Mouse (Mus musculus): ENCODE measurements around the gene Taldo1. TPM values are rescaled to one million over a fixed set of nuclear protein-coding genes. Genes with fewer than 3 reads are reported as not detected.

The Taldo1 gene
- polyA plus RNA-seq, 1 experiment from 2014 or later = 415 TPM

DNA sequence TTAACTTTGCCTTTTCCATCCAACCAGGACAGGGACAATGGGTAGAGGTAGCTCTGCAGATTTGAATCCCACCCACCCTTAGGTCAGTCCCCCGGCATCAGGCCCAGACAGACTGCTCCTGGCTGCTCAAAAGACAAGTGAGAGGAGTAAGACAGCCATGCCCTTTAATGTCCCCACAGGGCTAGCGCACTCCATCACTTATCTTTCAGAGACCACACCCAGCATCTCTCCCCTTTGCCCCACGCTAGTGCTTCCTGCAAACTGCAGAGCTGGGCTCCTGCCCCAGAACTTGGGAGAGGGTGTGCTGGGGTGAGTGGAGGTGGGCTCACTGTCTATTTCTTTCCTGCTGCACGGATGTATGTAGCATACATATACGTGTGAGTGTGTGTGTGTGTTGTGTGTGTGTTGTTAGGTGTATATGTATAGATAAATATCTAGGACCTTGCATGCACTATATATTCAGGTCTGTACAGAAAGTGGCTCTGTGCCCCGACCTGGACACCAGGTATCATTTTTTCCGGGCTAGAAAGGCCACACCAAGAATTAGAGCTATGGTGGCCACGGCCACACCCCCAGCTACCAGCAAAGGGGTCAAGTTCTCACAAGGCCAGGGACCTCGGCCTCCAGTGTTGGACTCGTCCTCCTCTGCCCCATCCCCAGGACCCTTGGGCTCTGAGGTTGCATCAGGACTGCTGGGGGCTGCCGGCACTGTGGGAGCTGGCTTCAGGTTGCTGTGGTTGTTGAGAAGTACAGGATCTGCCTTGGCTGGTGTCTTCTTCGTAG is 35.1 kb downstream of the Taldo1 start:
- Histone ChIP-seq H3K9me3 (replicated peaks) (no peaks in the 10 kb centered on the region), H3K4me2 (no peak overlapping the region), H3K27me3 (peaks cover 18% of the 10 kb centered on the region), H3K4me1 (replicated peaks) (peaks cover 30% of the 10 kb centered on the region), H3K27ac (replicated peaks) (no peak overlapping the region), H3K4me3 (replicated peaks) (no peak overlapping the region), H3K36me3 (replicated peaks) (peaks cover 13% of the 10 kb centered on the region), H3K9ac (no peak overlapping the region)
- 53% methylated on average over 12 of the region's 12 CpGs for WGBS (ENCODE audit: insufficient replicate concordance)
- ATAC-seq (ENCODE audit: insufficient read depth) = no peak

DNA sequence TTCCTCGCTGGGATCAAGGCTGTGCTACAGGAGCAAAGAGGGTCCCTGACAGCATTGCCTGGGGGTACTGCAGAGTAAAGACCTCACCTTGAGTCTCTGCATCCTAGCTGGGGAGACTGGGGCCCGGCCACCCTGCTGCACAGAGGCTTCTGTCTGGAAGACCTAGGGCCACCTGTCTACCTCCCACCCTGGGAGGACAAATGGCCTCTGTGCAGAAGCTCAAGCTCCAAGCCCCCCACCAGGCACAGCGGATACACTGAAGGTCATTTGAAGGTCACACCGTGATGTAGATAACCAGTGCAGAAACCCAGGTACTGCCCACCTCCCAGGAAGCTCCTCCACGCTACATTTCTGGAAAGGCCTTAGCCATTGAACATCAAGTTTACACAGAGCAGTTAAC is 36.7 kb downstream of the Taldo1 start:
- no peak overlapping the region for H3K9ac ChIP-seq
- H3K27ac ChIP-seq (replicated peaks) = no peak overlapping the region
- 49% methylated on average over 5 of the region's 5 CpGs for WGBS (ENCODE audit: insufficient replicate concordance)
- no peaks in the 10 kb centered on the region for H3K9me3 ChIP-seq (replicated peaks)
- H3K27me3 ChIP-seq = peaks cover 18% of the 10 kb centered on the region
- no peak overlapping the region for H3K4me3 ChIP-seq (replicated peaks)
- H3K36me3 ChIP-seq (replicated peaks) = peaks cover 27% of the 10 kb centered on the region
- H3K4me2 ChIP-seq = no peak overlapping the region
- ATAC-seq (ENCODE audit: insufficient read depth) = no peak
- H3K4me1 ChIP-seq (replicated peaks) = peaks cover 44% of the 10 kb centered on the region

DNA sequence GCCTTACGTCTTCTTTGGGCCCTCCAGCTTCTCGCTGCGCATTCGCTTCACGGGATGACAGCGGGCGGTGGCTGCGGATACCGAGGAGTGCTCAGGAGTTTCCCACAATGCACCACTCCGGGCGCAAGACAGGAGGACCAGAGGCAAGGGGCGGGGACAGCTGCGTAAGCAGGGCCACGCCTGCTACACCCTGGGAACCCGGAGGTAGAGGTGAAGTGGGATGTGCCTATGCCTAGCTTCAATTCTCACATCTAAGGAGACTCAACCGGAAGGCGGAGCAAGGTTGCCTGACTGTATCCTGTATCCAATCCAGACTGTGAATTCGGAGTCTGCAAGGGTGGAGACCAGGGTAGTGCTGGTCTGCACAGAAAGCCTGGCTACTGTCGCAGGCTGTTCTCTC is 37.3 kb downstream of the Taldo1 start, which contains the start of gene Cend1:
TSS of gene Cend1 (minus strand) at position 182 of the 400 bp plus-strand sequence.
- no peak; the same call in 1 of the 2 replicates for ATAC-seq (ENCODE audit: insufficient read depth)
- no peak within 1 kb of the TSS for H3K4me3 ChIP-seq (replicated peaks)
- peaks cover 31% of the 10 kb centered on the region for H3K36me3 ChIP-seq (replicated peaks)
- H3K27ac ChIP-seq (replicated peaks) = no peak within 1 kb of the TSS
- H3K9ac ChIP-seq = no peak within 1 kb of the TSS
- 22% methylated on average over 19 of the region's 19 CpGs for WGBS (ENCODE audit: insufficient replicate concordance)
- no peak within 1 kb of the TSS for H3K4me2 ChIP-seq
- H3K4me1 ChIP-seq (replicated peaks) = peaks cover 50% of the 10 kb centered on the region
- peaks cover 18% of the 10 kb centered on the region for H3K27me3 ChIP-seq
- H3K9me3 ChIP-seq (replicated peaks) = no peaks in the 10 kb centered on the region

DNA sequence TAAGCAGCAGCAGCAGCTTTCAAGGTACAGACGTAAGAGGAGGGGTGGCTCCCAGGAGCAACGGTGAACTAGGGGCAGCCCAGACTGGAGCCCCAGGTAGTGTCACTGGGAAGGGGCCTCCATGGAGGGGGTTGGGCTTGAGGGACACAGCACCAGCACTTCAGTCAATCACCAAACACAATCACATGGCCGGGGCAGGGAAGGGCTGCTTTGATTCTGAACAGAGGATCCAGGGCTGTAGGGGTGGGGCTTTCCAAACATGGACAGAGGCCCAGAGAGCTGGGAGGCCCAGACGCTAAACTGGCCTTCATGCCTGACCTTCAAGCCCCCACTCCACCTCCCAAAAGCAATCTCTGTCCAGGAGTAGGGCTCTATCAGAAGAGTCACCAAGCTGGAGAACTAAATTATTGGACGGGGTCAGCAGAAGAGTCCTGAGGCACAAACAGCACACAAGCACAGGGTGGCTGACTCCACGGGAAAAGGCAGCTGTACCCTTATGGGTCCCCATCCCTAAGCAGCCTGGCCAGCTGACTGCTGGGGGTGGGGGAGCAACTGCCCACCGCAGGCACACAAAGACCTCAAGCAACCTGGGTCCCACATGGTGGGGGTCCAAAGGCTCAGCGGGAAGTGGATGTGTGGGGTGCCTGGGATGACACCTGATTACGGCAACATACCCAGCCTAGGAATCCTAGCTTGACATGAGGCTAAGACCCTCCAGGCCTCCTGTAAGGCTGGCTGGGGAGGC is 38.0 kb downstream of the Taldo1 start:
- Histone ChIP-seq H3K27ac (replicated peaks) (no peak overlapping the region), H3K36me3 (replicated peaks) (peaks cover 31% of the 10 kb centered on the region), H3K4me1 (replicated peaks) (peaks cover 57% of the 10 kb centered on the region), H3K4me3 (replicated peaks) (no peak overlapping the region), H3K27me3 (peaks cover 18% of the 10 kb centered on the region), H3K9ac (no peak overlapping the region), H3K9me3 (replicated peaks) (no peaks in the 10 kb centered on the region), H3K4me2 (no peak overlapping the region)
- no peak for ATAC-seq (ENCODE audit: insufficient read depth)
- 63% methylated on average over 9 of the region's 9 CpGs for WGBS (ENCODE audit: insufficient replicate concordance)

DNA sequence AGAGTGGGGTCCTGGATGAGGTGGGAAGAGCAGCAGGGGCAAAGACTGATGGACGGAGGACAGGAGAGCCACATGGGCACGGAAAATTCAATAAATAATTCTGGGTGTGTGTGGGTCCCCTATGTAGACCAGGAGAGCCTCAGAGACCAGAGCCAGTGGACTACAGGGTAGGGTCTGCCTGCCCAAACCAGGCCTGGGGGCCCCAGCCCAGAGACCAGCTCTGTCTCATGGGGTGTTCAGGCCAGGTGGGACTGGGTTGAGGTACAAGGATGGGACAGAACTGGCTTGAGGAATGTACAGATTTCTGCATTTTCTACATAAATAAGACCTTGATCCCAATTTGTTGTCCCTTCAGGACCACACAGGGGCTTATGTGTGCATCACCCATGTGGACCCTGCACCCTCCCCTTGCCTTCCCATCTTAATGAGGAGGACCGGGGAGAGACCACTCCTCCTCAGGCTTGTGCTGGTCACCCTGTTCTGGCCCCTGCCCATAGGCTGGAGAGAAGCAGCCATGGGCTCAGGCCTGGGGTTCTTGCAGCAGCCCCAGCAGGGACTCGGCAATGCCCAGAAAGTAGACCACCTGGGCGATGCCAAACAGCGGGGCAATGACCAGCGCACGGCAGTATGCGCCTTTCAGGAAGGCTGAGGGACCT is 38.7 kb downstream of the Taldo1 start:
- H3K36me3 ChIP-seq (replicated peaks) = peaks cover 31% of the 10 kb centered on the region
- H3K27ac ChIP-seq (replicated peaks) = no peak overlapping the region
- no peak overlapping the region for H3K4me3 ChIP-seq (replicated peaks)
- WGBS (ENCODE audit: insufficient replicate concordance) = 85% methylated on average over 9 of the region's 9 CpGs
- no peak overlapping the region for H3K4me2 ChIP-seq
- no peaks in the 10 kb centered on the region for H3K9me3 ChIP-seq (replicated peaks)
- H3K27me3 ChIP-seq = peaks cover 13% of the 10 kb centered on the region
- no peak for ATAC-seq (ENCODE audit: insufficient read depth)
- H3K4me1 ChIP-seq (replicated peaks) = peaks cover 64% of the 10 kb centered on the region
- H3K9ac ChIP-seq = no peak overlapping the region

DNA sequence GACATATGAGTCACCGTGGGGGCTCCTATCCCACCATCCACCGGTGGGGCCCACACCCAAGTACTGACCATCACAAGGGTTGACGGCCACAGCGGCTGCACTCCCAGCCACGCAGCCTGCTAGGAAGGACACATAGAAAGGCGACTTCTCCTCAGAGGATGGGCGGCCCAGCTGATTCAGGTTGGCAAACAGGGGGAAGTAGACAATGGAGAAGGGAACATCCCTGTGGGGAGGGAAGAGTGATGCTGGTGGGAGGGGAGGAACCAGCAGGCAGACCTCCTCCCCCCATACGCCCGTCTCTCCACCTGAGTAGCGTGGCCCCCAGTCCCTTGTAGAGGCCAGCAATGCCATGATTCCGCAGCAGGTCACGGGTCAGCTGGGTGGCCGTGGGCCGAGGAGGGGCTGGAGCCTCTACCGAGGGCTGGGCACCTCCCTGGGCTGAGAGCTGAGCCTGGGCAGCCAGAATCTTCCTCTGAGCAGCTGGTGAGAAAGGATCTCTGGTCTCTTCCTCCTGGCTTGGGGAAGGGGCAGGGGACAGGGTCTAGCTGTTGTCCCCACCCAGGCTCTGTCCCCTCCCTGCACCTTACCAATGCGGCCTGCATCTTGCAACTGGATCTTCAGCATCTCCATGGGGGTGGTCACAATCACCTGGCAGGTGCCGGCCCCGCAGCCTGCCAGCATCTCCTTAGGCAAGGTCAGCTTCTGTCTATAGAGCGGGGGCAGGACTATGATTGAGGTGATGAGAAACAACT is 39.6 kb downstream of the Taldo1 start:
- Histone ChIP-seq H3K27me3 (peaks cover 5% of the 10 kb centered on the region; the same call in 1 of the 2 replicates), H3K4me2 (no peak overlapping the region), H3K4me1 (replicated peaks) (peaks cover 69% of the 10 kb centered on the region), H3K4me3 (replicated peaks) (no peak overlapping the region), H3K9ac (no peak overlapping the region), H3K9me3 (replicated peaks) (no peaks in the 10 kb centered on the region), H3K27ac (replicated peaks) (no peak overlapping the region), H3K36me3 (replicated peaks) (peaks cover 31% of the 10 kb centered on the region)
- WGBS (ENCODE audit: insufficient replicate concordance) = 83% methylated on average over 19 of the region's 19 CpGs
- no peak for ATAC-seq (ENCODE audit: insufficient read depth)

DNA sequence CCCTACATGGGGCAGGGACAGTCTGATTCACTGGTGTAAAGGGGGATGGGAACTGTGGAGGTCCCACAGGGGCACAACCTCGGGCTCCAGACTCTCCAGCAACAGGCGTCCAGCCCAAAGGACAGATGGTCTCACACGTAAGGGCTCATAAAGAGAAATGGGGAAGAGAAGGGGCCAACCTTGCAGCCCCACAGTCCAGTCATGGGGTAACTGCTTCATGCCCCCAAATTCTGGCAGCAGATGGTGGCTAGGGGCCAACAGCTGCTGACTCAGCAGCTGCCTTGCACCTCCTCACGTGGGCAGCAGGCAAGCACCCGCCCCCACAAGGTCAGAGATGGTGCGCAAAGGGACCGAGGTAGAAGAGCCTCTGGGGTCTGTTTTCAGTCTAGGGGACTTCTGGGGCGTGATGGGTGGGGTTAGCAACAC is 40.2 kb downstream of the Taldo1 start:
- H3K4me1 ChIP-seq (replicated peaks) = peaks cover 69% of the 10 kb centered on the region

DNA sequence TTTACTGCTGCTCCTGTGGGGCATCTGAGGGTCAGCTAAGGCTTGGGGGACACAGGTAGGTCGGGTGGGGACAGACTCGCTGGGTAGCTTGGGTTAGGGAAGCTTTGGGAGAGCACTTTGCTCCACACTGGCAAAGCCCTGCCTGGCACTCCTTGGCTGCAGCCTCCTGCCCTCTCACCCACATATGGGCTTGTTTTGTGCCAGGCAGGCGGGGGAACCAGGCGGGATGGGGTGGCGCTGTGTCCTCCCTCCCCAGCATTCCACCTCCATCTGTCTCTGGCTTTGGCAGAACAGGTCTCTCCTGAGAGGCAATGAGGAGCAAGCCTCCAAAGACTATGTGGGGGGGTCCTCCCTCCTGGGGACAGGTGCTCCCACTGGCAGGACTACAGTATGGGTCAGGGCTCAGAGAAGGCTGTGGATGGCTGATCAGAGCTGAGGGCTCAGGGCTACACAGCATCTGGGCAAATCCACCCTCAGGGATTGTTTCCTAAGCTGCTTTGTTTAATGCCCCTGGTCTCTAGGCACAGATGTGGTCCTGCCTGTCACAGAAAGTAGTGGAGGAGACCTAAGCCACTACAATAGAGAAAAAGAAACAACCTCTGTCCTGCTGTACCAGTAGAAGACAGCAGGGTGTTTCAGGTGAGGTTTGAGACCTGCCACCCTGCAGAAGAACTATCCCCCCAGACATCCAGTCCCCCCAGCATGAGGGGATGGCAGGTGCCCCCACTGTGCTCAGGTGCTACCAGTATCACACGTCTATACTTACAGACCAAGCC is 40.9 kb downstream of the Taldo1 start:
- no peaks in the 10 kb centered on the region for H3K9me3 ChIP-seq (replicated peaks)
- no peaks in the 10 kb centered on the region for H3K27me3 ChIP-seq
- H3K27ac ChIP-seq (replicated peaks) = no peak overlapping the region
- WGBS (ENCODE audit: insufficient replicate concordance) = 82% methylated on average over 6 of the region's 6 CpGs
- ATAC-seq (ENCODE audit: insufficient read depth) = no peak
- peaks cover 33% of the 10 kb centered on the region for H3K36me3 ChIP-seq (replicated peaks)
- peaks cover 72% of the 10 kb centered on the region for H3K4me1 ChIP-seq (replicated peaks)
- no peak overlapping the region for H3K4me2 ChIP-seq
- no peak overlapping the region for H3K9ac ChIP-seq
- no peak overlapping the region for H3K4me3 ChIP-seq (replicated peaks)

More for the DNA sequence above, 40.2 kb downstream of the Taldo1 start:
- H3K27ac ChIP-seq (replicated peaks) = no peak overlapping the region
- no peak overlapping the region for H3K4me2 ChIP-seq
- no peak overlapping the region for H3K4me3 ChIP-seq (replicated peaks)
- no peaks in the 10 kb centered on the region for H3K9me3 ChIP-seq (replicated peaks)
- ATAC-seq (ENCODE audit: insufficient read depth) = no peak
- H3K27me3 ChIP-seq = no peaks in the 10 kb centered on the region
- H3K9ac ChIP-seq = no peak overlapping the region
- 70% methylated on average over 8 of the region's 8 CpGs for WGBS (ENCODE audit: insufficient replicate concordance)
- peaks cover 31% of the 10 kb centered on the region for H3K36me3 ChIP-seq (replicated peaks)

DNA sequence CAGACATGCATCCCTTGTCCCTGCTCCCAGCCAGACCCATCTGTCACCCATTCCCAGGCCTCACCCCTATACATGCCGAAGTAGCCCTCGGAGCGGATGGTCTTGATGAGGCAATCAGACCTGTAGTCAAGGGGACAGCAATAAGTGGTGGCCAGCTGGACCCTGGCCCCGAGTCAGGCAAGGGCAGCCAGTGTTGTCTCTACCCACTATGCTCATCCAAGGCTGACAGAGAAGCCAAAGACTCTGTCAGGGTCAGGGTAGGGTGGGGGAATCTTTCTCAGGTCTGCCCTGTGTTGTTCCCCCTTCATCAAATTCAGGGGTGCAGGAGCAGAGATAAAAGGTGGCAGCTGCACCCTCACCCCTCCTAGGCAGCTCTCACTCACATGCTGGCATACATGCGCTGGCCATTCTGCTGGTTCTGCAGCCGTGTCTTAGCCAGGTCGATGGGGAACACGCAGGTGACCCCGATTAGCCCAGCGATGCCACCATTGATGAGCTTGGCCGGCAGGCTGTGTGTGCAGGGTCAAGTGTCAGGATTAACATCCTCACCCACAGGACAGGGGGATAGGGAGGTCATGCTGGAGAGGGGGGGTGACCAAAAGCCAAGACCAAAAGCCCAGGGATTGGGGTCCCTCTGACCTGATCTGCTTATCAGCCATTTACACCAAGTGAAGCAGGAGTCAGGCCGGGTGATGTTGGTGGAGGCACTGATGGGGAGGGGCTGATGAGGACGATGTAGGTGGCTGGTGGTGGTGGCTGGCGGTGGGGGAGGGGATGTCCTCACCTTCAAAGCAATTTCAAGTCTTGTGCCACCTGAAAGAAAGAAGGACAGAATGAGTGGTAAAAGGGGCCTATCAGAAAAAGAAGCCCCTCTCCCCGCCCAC is 41.8 kb downstream of the Taldo1 start:
- ATAC-seq (ENCODE audit: insufficient read depth) = no peak
- Histone ChIP-seq H3K4me3 (replicated peaks) (peak overlapping the region; percentile 50), H3K27me3 (no peaks in the 10 kb centered on the region), H3K9ac (no peak overlapping the region), H3K9me3 (replicated peaks) (no peaks in the 10 kb centered on the region), H3K4me2 (peak overlapping the region; percentile 97), H3K4me1 (replicated peaks) (peaks cover 78% of the 10 kb centered on the region), H3K27ac (replicated peaks) (no peak overlapping the region), H3K36me3 (replicated peaks) (peaks cover 41% of the 10 kb centered on the region)
- WGBS (ENCODE audit: insufficient replicate concordance) = 81% methylated on average over 15 of the region's 15 CpGs

Data from liver, embryonic 15.5 days (tissue).